Mouse (Mus musculus) lung, postnatal 0 days (tissue): ENCODE data around the gene Gm39115. TPM values are rescaled to one million over a fixed set of nuclear protein-coding genes. Genes with fewer than 3 reads are reported as not detected.

Experiments used
- ATAC-seq: fragments of 200-750 bp; cut with Nextera tagmentation; 2 replicates; pipeline ENCODE4 v1.8.0; 2017; ENCODE audit warnings: moderate library complexity
- DNase-seq: peaks from one replicate; pipeline ENCODE4 v3.0.0-alpha.2; 2016; ENCODE audit warnings: low spot score
- H3K27ac ChIP-seq: fragments of 300-500 bp; sonication (generic); 2 replicates; pipeline ENCODE4 v1.5.1; 2014; ENCODE audit warnings: antibody characterized with exemption, mild to moderate bottlenecking, low read length, mixed read lengths
- H3K27me3 ChIP-seq: fragments of 300-500 bp; sonication (generic); replicated peaks from 2 replicates; pipeline ENCODE4 v1.6.1; 2014; ENCODE audit warnings: low read length, mixed read lengths; ENCODE audit not compliant: insufficient read depth
- H3K36me3 ChIP-seq: fragments of 300-500 bp; sonication (generic); 2 replicates; pipeline ENCODE4 v1.6.1; 2014; ENCODE audit warnings: low read length, mixed read lengths; ENCODE audit not compliant: insufficient read depth
- H3K4me1 ChIP-seq: fragments of 300-500 bp; sonication (generic); 2 replicates; pipeline ENCODE4 v1.6.1; 2014; ENCODE audit warnings: antibody characterized with exemption, low read depth, low read length, mixed read lengths; ENCODE audit not compliant: insufficient read depth
- H3K4me2 ChIP-seq: fragments of 300-500 bp; sonication (generic); replicated peaks from 2 replicates; pipeline ENCODE4 v1.6.1; 2014; ENCODE audit warnings: low read depth, mild to moderate bottlenecking, low read length, moderate library complexity, mixed read lengths
- H3K4me3 ChIP-seq: fragments of 300-500 bp; sonication (generic); 2 replicates; pipeline ENCODE4 v1.5.1; 2014; ENCODE audit warnings: low read depth, low read length
- H3K9ac ChIP-seq: fragments of 300-500 bp; sonication (generic); replicated peaks from 2 replicates; pipeline ENCODE4 v1.6.1; 2014; ENCODE audit warnings: low read depth, mild to moderate bottlenecking
- H3K9me3 ChIP-seq: fragments of 300-500 bp; sonication (generic); 2 replicates; pipeline ENCODE4 v1.6.1; 2016; ENCODE audit warnings: low read length, mixed read lengths
- CTCF ChIP-seq: IDR thresholded peaks from 2 replicates; pipeline ENCODE4 v1.5.1; 2016; ENCODE audit warnings: antibody characterized with exemption, mild to moderate bottlenecking
- EP300 ChIP-seq: IDR thresholded peaks from 2 replicates; pipeline ENCODE4 v1.6.1; 2016; ENCODE audit warnings: antibody characterized with exemption, mild to moderate bottlenecking, control low read depth
- WGBS: fragments of 180-500 bp; shearing (Covaris S2); extraction: QIAGEN DNeasy Blood & Tissue Kit; methylation state at CpG from one replicate; pipeline ENCODE4 v1.1.7; 2014; 5-methylcytosine and 5-hydroxymethylcytosine counted together
- polyA plus RNA-seq: library from polyadenylated mRNA; unstranded; fragments of >200 nt; fragmentation: Nextera tagmentation; extraction: Ambion mirVana; gene quantifications from 2 replicates; pipeline ENCODE4 v1.2.1, GENCODE M21; 2015

Gene Gm39115
- polyA plus RNA-seq, 1 experiment from 2014 or later, result not detected

DNA sequence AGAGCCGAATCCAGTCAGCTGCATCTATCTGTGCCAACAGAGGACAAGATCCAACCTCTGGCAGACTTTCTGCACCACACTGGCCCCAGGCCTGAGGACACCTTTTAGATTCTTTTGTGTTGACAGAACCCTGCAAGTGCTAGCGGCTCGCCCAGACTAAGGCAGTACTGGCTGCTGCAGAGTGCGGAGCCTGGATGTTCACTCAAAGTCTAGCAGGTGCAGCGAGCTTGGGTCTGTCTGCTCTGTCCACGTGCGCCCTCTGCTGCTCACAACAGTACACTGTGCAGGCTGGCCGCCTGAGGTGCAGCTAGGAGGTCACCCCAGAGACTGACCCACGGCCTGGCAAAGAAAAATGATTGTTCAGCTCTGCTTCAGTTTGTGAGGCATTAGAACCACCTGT, 38.1 kb downstream of the Gm39115 start:
- no peak overlapping the region for H3K27ac ChIP-seq
- TF ChIP-seq CTCF, result peak; percentile 99
- TF ChIP-seq EP300, result no peak
- H3K9me3 ChIP-seq, result no peaks in the 10 kb centered on the region
- H3K4me2 ChIP-seq, result no peak overlapping the region
- WGBS, result 8% methylated on average over 9 of the region's 9 CpGs
- ATAC-seq (peak; percentile 43), DNase-seq (peak; percentile 92)
- no peaks in the 10 kb centered on the region for H3K4me1 ChIP-seq
- H3K27me3 ChIP-seq, result peaks cover 31% of the 10 kb centered on the region
- H3K4me3 ChIP-seq, result no peak overlapping the region
- no peak overlapping the region for H3K9ac ChIP-seq
- H3K36me3 ChIP-seq, result no peaks in the 10 kb centered on the region

DNA sequence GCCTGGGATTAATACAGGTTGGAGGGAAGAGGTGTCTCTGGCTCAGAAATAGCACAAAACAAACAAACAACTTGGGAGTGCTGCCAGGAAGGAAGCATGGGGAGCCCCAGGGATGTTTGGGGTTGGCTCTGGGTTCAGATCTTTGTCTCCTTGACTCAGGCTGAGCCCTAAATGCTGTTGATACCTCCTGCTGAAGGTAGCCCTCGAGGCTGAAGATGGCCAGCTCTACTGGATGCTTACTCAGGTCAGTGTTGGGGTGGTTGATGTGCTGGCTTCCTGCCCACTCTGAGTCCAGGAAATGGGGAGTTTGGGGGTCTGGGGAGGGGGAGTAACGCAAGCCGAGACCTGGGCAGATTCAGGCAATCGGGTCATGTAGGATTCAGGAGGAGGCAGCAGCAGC, 39.1 kb downstream of the Gm39115 start:
- Histone ChIP-seq H3K9me3 (no peaks in the 10 kb centered on the region), H3K4me2 (no peak overlapping the region), H3K36me3 (no peaks in the 10 kb centered on the region), H3K9ac (no peak overlapping the region), H3K4me1 (no peaks in the 10 kb centered on the region), H3K27ac (no peak overlapping the region), H3K27me3 (peaks cover 36% of the 10 kb centered on the region), H3K4me3 (no peak overlapping the region)
- TF ChIP-seq CTCF (no peak), EP300 (no peak)
- ATAC-seq, result no peak
- DNase-seq, result no peak
- WGBS, result 57% methylated on average over 4 of the region's 4 CpGs

DNA sequence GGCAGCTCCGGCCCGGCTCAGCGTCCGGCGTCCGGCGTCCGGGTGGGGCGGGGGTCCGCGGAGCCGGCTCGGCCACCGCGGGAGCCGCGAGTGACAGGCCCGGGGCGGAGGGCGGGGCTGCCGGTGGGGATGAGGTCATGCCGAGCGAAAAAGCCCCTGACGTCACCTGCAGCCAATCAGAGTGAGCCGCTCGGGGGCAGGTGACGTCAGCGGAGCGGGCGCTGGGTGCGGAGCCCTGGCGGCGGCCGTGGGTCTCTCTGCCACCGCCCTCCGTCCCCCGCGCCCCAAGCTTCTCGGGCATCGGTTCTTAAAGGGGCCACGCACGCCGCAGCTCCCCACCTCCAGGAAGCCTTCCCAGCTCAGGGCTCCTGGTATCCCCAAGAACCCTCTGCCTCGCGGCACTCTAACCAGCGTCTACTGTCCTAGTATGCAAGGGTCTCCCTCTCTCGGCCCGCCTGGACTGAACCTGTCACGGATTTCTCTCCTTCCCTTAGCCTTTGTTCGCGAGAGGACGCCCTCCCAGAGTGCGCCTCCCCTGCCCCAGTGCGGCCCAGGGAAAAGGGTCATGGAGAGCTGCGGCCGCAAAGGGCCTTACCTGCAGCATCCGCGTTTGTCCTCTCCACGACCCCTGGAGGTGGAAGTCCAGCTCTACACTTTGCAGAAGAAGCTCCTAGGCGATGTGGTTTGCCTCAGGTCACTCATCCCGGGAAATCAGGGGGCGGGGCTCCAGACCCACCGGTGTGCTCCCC, 40.5 kb downstream of the Gm39115 start, which contains the start of gene Dusp8:
Dusp8 (minus strand) TSS at position 661 of the 749 bp plus-strand sequence.
- WGBS, result under 1% methylated on average over 49 of the region's 63 CpGs
- Histone ChIP-seq H3K27ac (peak within 1 kb of the TSS; percentile 51; the same call in 1 of the 2 replicates), H3K4me2 (peak within 1 kb of the TSS; percentile 93), H3K9ac (peak within 1 kb of the TSS; percentile 91), H3K9me3 (no peaks in the 10 kb centered on the region), H3K36me3 (no peaks in the 10 kb centered on the region), H3K4me3 (peak within 1 kb of the TSS; percentile 74), H3K27me3 (peaks cover 36% of the 10 kb centered on the region), H3K4me1 (no peaks in the 10 kb centered on the region)
- peak; percentile 95 for ATAC-seq
- DNase-seq, result peak; percentile 96
- TF ChIP-seq EP300, result no peak
- TF ChIP-seq CTCF, result peak; percentile 64

DNA sequence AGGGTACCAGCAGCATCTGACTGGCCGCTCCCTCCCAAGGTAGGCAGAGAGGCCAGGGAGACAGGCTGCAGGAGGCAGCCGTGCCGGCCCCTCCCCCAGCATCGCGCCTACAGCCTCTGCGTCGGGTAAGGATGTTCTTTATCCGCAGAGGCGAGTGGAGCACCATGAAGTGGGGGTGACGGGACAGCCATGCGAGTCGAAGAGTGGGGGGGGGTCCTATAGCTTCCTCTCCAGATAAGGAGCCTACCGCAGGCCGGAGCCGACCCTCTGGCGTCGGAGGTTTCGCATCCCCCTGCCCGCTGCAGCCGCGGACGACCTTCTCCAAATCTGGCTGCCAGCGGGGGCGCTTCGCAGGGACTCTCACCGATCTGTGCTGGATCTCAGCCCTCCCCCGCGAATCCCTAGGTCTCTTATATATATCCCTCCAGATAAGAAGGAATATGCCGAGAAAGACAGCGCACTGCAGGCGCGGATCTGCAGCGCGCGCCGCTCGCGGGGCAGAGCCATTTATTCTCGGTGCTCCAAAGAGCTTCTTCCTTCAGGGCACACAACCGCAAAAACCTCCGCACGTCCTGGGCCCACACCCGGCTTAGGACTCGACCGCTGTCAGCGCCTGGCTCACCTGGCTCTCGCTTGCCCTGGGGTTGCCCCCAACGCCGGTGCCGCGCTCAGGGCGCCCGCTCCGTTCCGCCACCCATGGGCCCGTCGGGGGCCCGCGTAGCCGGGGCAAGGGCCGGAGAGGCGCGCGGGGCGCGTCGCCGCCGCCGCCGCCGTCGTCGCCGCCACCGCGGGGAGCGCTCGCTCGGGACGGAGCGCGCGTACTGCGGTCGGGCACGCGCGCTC, 41.3 kb downstream of the Gm39115 start:
- Histone ChIP-seq H3K36me3 (no peaks in the 10 kb centered on the region), H3K27ac (peak overlapping the region; percentile 51; the same call in 1 of the 2 replicates), H3K9ac (peak overlapping the region; percentile 91), H3K4me2 (peak overlapping the region; percentile 93), H3K4me1 (no peaks in the 10 kb centered on the region), H3K9me3 (no peaks in the 10 kb centered on the region), H3K27me3 (peaks cover 36% of the 10 kb centered on the region), H3K4me3 (peak overlapping the region; percentile 74)
- ATAC-seq (no peak), DNase-seq (peak; percentile 39)
- under 1% methylated on average over 60 of the region's 89 CpGs for WGBS
- TF ChIP-seq CTCF, result no peak

DNA sequence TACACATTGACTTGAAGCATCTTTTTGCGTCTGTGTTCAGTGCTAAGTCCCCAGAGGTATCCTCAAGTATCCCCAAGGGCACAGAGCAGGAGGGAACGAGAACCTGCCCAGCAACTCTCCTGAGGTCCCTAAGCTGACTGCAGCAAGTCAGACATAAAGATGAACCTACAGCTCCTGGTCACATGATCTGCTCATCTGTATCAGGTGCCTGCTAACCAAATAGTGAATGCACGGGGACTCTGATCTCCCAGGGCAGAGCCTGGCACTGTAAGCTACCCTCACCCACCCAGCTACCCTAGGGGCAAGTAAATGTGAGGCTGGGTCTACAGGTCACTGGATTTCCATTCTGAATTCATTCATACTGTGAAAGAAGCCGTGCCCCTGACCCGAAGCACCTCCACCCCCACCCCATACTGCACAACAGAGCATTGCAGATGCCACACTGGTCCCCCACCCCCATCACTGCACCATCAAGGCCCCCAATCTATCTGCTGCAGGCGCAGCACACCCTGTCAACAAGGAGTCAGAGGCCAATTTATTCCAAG, 42.1 kb downstream of the Gm39115 start:
- H3K4me1 ChIP-seq, result no peaks in the 10 kb centered on the region
- ATAC-seq, result no peak
- TF ChIP-seq CTCF, result no peak
- no peak for TF ChIP-seq EP300
- H3K36me3 ChIP-seq, result no peaks in the 10 kb centered on the region
- no peak overlapping the region for H3K27ac ChIP-seq
- H3K4me3 ChIP-seq, result peak overlapping the region; percentile 74
- H3K27me3 ChIP-seq, result peaks cover 36% of the 10 kb centered on the region
- H3K4me2 ChIP-seq, result peak overlapping the region; percentile 93
- no peak for DNase-seq
- peak overlapping the region; percentile 91 for H3K9ac ChIP-seq
- 28% methylated on average over 6 of the region's 6 CpGs for WGBS
- H3K9me3 ChIP-seq, result no peaks in the 10 kb centered on the region

DNA sequence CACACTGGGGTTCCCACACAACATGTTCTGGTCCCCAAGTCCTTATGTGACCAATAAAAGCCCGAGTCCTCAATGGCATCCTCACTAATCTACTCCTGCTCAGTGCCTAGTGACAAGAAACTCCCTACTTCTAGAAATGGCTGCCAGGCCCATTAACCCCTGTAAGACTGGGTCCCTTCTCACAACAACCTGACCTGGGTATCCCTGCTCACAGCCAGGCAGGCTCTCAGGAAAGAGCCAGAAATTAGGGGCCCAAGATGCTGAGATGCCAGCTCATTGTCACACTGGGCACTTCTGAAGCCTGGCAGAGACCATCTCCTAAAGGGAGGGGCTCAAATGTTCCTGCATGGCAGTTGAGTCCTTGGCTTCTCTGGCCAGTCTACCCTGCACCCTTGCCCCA, 42.8 kb downstream of the Gm39115 start:
- TF ChIP-seq CTCF, result no peak
- TF ChIP-seq EP300, result no peak

More for the DNA sequence above, 42.8 kb downstream of the Gm39115 start:
- no peaks in the 10 kb centered on the region for H3K36me3 ChIP-seq
- H3K27ac ChIP-seq, result no peak overlapping the region
- no peaks in the 10 kb centered on the region for H3K9me3 ChIP-seq
- H3K9ac ChIP-seq, result no peak overlapping the region
- no peak overlapping the region for H3K4me3 ChIP-seq
- H3K27me3 ChIP-seq, result peaks cover 36% of the 10 kb centered on the region
- H3K4me2 ChIP-seq, result 0 out of 2 replicates have a peak overlapping the region, but pooled peaks have one; percentile 93
- DNase-seq, result no peak
- no peak for ATAC-seq
- WGBS, result 75% methylated on average over 1 of the region's 1 CpGs
- H3K4me1 ChIP-seq, result no peaks in the 10 kb centered on the region
